Mouse (Mus musculus): ENCODE measurements at regions not wholly inside any gene's neighbourhood (a gene's known extent, or its start where the extent isn't known, plus 50 kb on each side); places are given as distances from the start of the nearest gene placed in this dataset.

DNA sequence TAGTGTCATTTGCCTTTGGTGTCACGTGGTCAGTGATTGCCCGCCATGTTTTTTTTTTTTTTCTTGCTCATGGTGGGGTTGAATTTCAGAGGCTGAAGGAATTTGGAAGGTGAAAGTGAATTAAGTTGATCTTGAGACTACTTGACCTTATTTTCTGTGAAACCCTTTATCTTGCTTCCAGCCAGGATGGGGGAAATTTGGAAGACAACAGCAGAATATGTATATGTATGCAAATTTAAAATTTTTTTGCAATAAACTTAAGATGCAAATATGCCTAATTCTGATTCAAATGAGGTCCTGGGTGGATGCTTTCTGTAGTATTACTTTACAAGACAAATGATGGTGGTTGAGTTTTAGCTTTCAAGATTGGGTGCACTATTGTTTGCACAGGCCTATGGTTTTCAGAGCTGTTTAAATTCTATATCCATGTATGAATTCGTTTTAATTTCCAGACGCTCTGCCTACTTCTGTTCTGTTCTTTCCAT, 315.6 kb downstream of the Bckdhb start:
- no peak for TF ChIP-seq CTCF (IDR thresholded peaks at IDR 0.05; ENCODE audit: borderline replicate concordance, extremely low read depth, insufficient read depth, insufficient read length)
- TF ChIP-seq POLR2A (IDR thresholded peaks at IDR 0.05; ENCODE audit: borderline replicate concordance, extremely low read depth, insufficient read depth, insufficient read length, poor library complexity, severe bottlenecking), result no peak
